Mouse (Mus musculus) activated CD4-positive, CD25-positive, alpha-beta regulatory T cell, adult 9 weeks (primary cell): ENCODE measurements around the gene Sec24b. TPM values are rescaled to one million over a fixed set of nuclear protein-coding genes. Genes with fewer than 3 reads are reported as not detected.

Experiments
- polyA plus RNA-seq: library from polyadenylated mRNA; unstranded; fragments of 100-300 nt; shearing (Covaris generic); gene quantifications from one replicate; pipeline ENCODE4 v1.2.1, GENCODE M21; 2017

The Sec24b gene
- polyA plus RNA-seq = 22.2 TPM

DNA sequence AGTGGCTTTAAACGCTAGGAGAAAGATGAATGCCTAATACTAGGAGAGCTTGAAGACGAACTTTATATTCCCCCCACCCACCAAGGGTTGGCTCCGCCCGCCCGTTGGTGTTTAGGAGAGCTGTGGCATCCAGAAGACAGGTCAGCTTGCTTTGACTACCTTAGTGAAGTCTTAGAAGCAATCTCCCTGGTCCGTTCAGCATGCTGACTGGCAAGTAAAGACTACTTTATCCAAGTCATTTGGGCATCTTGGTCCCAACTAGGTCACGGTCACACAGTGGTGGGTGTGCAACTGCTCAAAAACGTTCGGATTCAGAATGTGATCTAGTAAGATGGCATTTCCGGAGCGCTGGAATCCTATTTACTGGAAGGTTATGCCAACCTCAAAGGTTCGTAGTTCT, at the start of gene Sec24b:
TSS of gene Sec24b (minus strand) at position 273 of the 400 bp plus-strand sequence.

DNA sequence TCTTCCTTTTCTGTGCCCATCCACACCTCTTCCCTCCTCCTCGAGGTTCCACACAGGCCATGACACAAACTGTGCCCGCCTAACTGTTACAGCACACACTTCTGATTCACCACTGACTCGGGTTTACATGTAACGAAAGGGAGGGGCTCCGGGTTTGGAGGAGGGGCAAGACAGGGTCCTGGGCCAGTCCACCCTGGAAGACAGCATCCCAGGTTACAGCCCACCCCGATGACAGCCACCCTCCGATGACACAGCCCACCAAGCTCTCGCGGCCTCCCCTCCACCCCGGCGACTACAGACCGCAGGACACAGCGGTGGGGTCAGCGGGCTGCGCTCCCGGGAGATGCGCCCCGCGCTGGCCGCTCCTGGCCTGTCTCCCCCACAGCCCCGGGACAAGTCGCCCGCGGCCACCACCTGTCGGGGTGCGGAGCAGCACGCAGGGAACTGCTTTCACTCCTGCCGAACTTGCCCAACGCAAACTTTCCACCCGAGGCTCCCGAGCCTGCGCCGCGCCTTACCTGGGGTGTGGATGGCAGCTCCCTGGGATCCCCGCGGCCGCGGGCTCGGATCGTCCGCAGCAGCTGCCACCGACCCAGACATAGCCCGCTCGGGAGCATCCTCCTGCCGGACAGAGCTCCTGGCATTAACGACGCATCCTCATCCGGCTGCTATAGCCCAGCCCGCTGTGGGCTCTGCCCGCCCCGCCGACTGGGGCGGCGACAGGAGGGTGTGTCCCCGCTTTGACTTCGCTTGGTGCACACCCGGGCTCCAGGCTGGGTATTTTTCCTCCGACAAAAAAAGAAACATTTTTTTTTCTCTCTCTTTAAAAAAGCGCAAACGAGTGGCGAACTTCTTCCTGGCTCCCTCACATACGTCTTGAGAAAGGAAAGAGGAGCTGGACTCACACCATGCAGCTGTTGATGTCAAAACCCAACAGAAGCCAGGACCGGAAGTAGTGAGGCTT, 91.6 kb downstream of the Sec24b start, which contains the start of gene Mcub:
TSS of gene Mcub (minus strand) at position 775 of the 964 bp plus-strand sequence.

Other genes starting within 250 kb of the Sec24b start
- not detected for gene Rrh, start 239.0 kb downstream of the Sec24b start, polyA plus RNA-seq
- gene Gar1, start 230.2 kb downstream of the Sec24b start, polyA plus RNA-seq = 44.6 TPM
- not detected for gene Cfi, start 225.7 kb downstream of the Sec24b start, polyA plus RNA-seq
- gene Pla2g12a, start 182.9 kb downstream of the Sec24b start, polyA plus RNA-seq = 1.1 TPM
- gene Casp6, start 160.1 kb downstream of the Sec24b start, polyA plus RNA-seq = 78.2 TPM
- 41.0 TPM for gene Mcub, start 91.3 kb downstream of the Sec24b start, polyA plus RNA-seq
- 0.09 TPM for gene Col25a1, start 69.9 kb upstream of the Sec24b start, polyA plus RNA-seq